Mouse (Mus musculus) forebrain, embryonic 13.5 days (tissue): Measurements from ENCODE around the gene Fxr2. TPM values are rescaled to one million over a fixed set of nuclear protein-coding genes. Genes with fewer than 3 reads are reported as not detected.

Experiments used
- ATAC-seq: fragments of 200-750 bp; cut with Nextera tagmentation; 2 replicates; pipeline ENCODE4 v1.8.0; 2017
- H3K27ac ChIP-seq: fragments of 300-500 bp; sonication (generic); 2 replicates; pipeline ENCODE4 v1.5.1; 2015; ENCODE audit warnings: inconsistent platforms, mild to moderate bottlenecking, moderate library complexity
- H3K27me3 ChIP-seq: fragments of 300-500 bp; sonication (generic); 2 replicates; pipeline ENCODE4 v1.6.1; 2015; ENCODE audit warnings: mild to moderate bottlenecking, inconsistent platforms
- H3K36me3 ChIP-seq: fragments of 300-500 bp; sonication (generic); 2 replicates; pipeline ENCODE4 v1.6.1; 2015; ENCODE audit warnings: mild to moderate bottlenecking, inconsistent platforms; ENCODE audit not compliant: poor library complexity, severe bottlenecking
- H3K4me1 ChIP-seq: fragments of 300-500 bp; sonication (generic); 2 replicates; pipeline ENCODE4 v1.6.1; 2015; ENCODE audit warnings: inconsistent platforms
- H3K4me2 ChIP-seq: fragments of 300-500 bp; sonication (generic); 2 replicates; pipeline ENCODE4 v1.6.1; 2015; ENCODE audit warnings: inconsistent platforms, mild to moderate bottlenecking, moderate library complexity
- H3K4me3 ChIP-seq: fragments of 300-500 bp; sonication (generic); 2 replicates; pipeline ENCODE4 v1.5.1; 2015; ENCODE audit warnings: mild to moderate bottlenecking, inconsistent platforms
- H3K9ac ChIP-seq: fragments of 300-500 bp; sonication (generic); 2 replicates; pipeline ENCODE4 v1.6.1; 2015; ENCODE audit warnings: mild to moderate bottlenecking, inconsistent platforms
- H3K9me3 ChIP-seq: fragments of 300-500 bp; sonication (generic); replicated peaks from 2 replicates; pipeline ENCODE4 v1.6.1; 2016; ENCODE audit warnings: inconsistent platforms
- WGBS: fragments of 180-500 bp; shearing (Covaris S2); methylation state at CpG from one replicate; pipeline ENCODE4 v1.1.7; 2015; 5-methylcytosine and 5-hydroxymethylcytosine counted together
- polyA plus RNA-seq: library from polyadenylated mRNA; unstranded; fragments of >200 nt; fragmentation: Nextera tagmentation; extraction: Ambion mirVana; gene quantifications from 2 replicates; pipeline ENCODE4 v1.2.1, GENCODE M21; 2015

Fxr2 gene
- polyA plus RNA-seq, 1 experiment from 2014 or later, result 38.7 TPM

GRCm38 (mm10) chr11:69681314-69682208 is 48.8 kb downstream of the Fxr2 start, which contains the start of gene Senp3:
TSS of gene Senp3 (minus strand) at chr11:69682084.
- H3K27me3 ChIP-seq, result no peaks in the 10 kb centered on the region
- H3K36me3 ChIP-seq, result peaks cover 39% of the 10 kb centered on the region
- peak within 1 kb of the TSS; percentile 96 for H3K27ac ChIP-seq
- H3K9me3 ChIP-seq, result no peaks in the 10 kb centered on the region
- WGBS, result under 1% methylated on average over 79 of the region's 80 CpGs
- ATAC-seq, result peak; percentile 97
- H3K4me1 ChIP-seq, result peaks cover 46% of the 10 kb centered on the region
- H3K4me2 ChIP-seq, result peak within 1 kb of the TSS; percentile 97
- H3K9ac ChIP-seq, result peak within 1 kb of the TSS; percentile 88
- H3K4me3 ChIP-seq, result peak within 1 kb of the TSS; percentile 78

- H3K4me2 ChIP-seq, result peak overlapping the region; percentile 97
- H3K27ac ChIP-seq, result peak overlapping the region; percentile 96
- H3K4me3 ChIP-seq, result peak overlapping the region; percentile 78
- peaks cover 50% of the 10 kb centered on the region for H3K4me1 ChIP-seq
- H3K27me3 ChIP-seq, result no peaks in the 10 kb centered on the region
- peak overlapping the region; percentile 76 for H3K9ac ChIP-seq
- peak; percentile 41; the same call in 1 of the 2 replicates for ATAC-seq
- WGBS, result 25% methylated on average over 24 of the region's 24 CpGs
- peaks cover 31% of the 10 kb centered on the region for H3K36me3 ChIP-seq
- no peaks in the 10 kb centered on the region for H3K9me3 ChIP-seq
Observed at GRCm38 (mm10) chr11:69682209-69682839, 49.5 kb downstream of the Fxr2 start.

GRCm38 (mm10) chr11:69682840-69683533 is 50.2 kb downstream of the Fxr2 start:
- H3K9me3 ChIP-seq, result no peaks in the 10 kb centered on the region
- H3K27me3 ChIP-seq, result no peaks in the 10 kb centered on the region
- H3K4me3 ChIP-seq, result peak overlapping the region; percentile 78; the same call in 1 of the 2 replicates
- peak overlapping the region; percentile 97 for H3K4me2 ChIP-seq
- ATAC-seq, result peak; percentile 44; the same call in 1 of the 2 replicates
- peak overlapping the region; percentile 96 for H3K27ac ChIP-seq
- H3K9ac ChIP-seq, result peak overlapping the region; percentile 39; the same call in 1 of the 2 replicates
- peaks cover 24% of the 10 kb centered on the region for H3K36me3 ChIP-seq
- WGBS, result 21% methylated on average over 12 of the region's 12 CpGs
- peaks cover 50% of the 10 kb centered on the region for H3K4me1 ChIP-seq

- no peak overlapping the region for H3K9ac ChIP-seq
- no peak overlapping the region for H3K4me2 ChIP-seq
Observed at GRCm38 (mm10) chr11:69683576-69683975, 50.8 kb downstream of the Fxr2 start.

GRCm38 (mm10) chr11:69684128-69684745 is 51.4 kb downstream of the Fxr2 start:
- Histone ChIP-seq H3K9ac (no peak overlapping the region), H3K36me3 (peaks cover 12% of the 10 kb centered on the region), H3K4me1 (peaks cover 49% of the 10 kb centered on the region), H3K27ac (no peak overlapping the region), H3K4me2 (no peak overlapping the region), H3K27me3 (no peaks in the 10 kb centered on the region), H3K4me3 (no peak overlapping the region), H3K9me3 (no peaks in the 10 kb centered on the region)
- WGBS, result 77% methylated on average over 12 of the region's 12 CpGs
- no peak for ATAC-seq

More at GRCm38 (mm10) chr11:69683576-69683975, 50.8 kb downstream of the Fxr2 start:
- Histone ChIP-seq H3K9me3 (no peaks in the 10 kb centered on the region), H3K27me3 (no peaks in the 10 kb centered on the region), H3K4me3 (no peak overlapping the region), H3K36me3 (peaks cover 19% of the 10 kb centered on the region), H3K27ac (no peak overlapping the region), H3K4me1 (peaks cover 50% of the 10 kb centered on the region)
- WGBS, result 85% methylated on average over 7 of the region's 7 CpGs
- ATAC-seq, result no peak

- no peak overlapping the region for H3K4me3 ChIP-seq
- peaks cover 6% of the 10 kb centered on the region for H3K36me3 ChIP-seq
- H3K4me2 ChIP-seq, result no peak overlapping the region
- no peak overlapping the region for H3K9ac ChIP-seq
- no peak for ATAC-seq
- H3K9me3 ChIP-seq, result no peaks in the 10 kb centered on the region
- H3K4me1 ChIP-seq, result peaks cover 44% of the 10 kb centered on the region
- WGBS, result 81% methylated on average over 6 of the region's 6 CpGs
- H3K27me3 ChIP-seq, result no peaks in the 10 kb centered on the region
- 0 out of 2 replicates have a peak overlapping the region, but pooled peaks have one; percentile 6 for H3K27ac ChIP-seq
Observed at GRCm38 (mm10) chr11:69684936-69685335, 52.1 kb downstream of the Fxr2 start.

GRCm38 (mm10) chr11:69685526-69686148 is 52.8 kb downstream of the Fxr2 start, which contains the start of gene Tnfsf13:
TSS of gene Tnfsf13 (minus strand) at chr11:69685784.
- Histone ChIP-seq H3K9ac (no peak within 1 kb of the TSS; the same call in 1 of the 2 replicates), H3K9me3 (no peaks in the 10 kb centered on the region), H3K4me2 (no peak within 1 kb of the TSS), H3K27me3 (no peaks in the 10 kb centered on the region), H3K27ac (peak within 1 kb of the TSS; percentile 6; the same call in 1 of the 2 replicates), H3K36me3 (no peaks in the 10 kb centered on the region), H3K4me3 (no peak within 1 kb of the TSS), H3K4me1 (peaks cover 36% of the 10 kb centered on the region)
- WGBS, result 51% methylated on average over 10 of the region's 10 CpGs
- ATAC-seq, result no peak

- Histone ChIP-seq H3K27me3 (no peaks in the 10 kb centered on the region), H3K9ac (no peak overlapping the region; the same call in 1 of the 2 replicates), H3K4me2 (no peak overlapping the region), H3K36me3 (no peaks in the 10 kb centered on the region), H3K4me3 (no peak overlapping the region), H3K9me3 (no peaks in the 10 kb centered on the region), H3K27ac (no peak overlapping the region; the same call in 1 of the 2 replicates), H3K4me1 (peaks cover 30% of the 10 kb centered on the region)
- WGBS, result 19% methylated on average over 4 of the region's 4 CpGs
- ATAC-seq, result no peak
Observed at GRCm38 (mm10) chr11:69686377-69686776, 53.6 kb downstream of the Fxr2 start.

GRCm38 (mm10) chr11:69687061-69687460 is 54.3 kb downstream of the Fxr2 start:
- H3K9me3 ChIP-seq, result no peaks in the 10 kb centered on the region
- WGBS, result 62% methylated on average over 5 of the region's 5 CpGs
- ATAC-seq, result no peak
- H3K4me2 ChIP-seq, result no peak overlapping the region
- peak overlapping the region; percentile 45; the same call in 1 of the 2 replicates for H3K9ac ChIP-seq
- H3K4me3 ChIP-seq, result no peak overlapping the region
- no peaks in the 10 kb centered on the region for H3K36me3 ChIP-seq
- H3K27me3 ChIP-seq, result no peaks in the 10 kb centered on the region
- no peak overlapping the region for H3K27ac ChIP-seq
- peaks cover 29% of the 10 kb centered on the region for H3K4me1 ChIP-seq

GRCm38 (mm10) chr11:69689891-69690290 is 57.1 kb downstream of the Fxr2 start:
- no peak for ATAC-seq
- no peak overlapping the region for H3K27ac ChIP-seq
- H3K9me3 ChIP-seq, result no peaks in the 10 kb centered on the region
- 92% methylated on average over 1 of the region's 1 CpGs for WGBS
- H3K9ac ChIP-seq, result no peak overlapping the region
- 0 out of 2 replicates have a peak, but pooled peaks cover 1% of the 10 kb centered on the region for H3K27me3 ChIP-seq
- H3K4me3 ChIP-seq, result no peak overlapping the region
- H3K4me2 ChIP-seq, result no peak overlapping the region
- H3K4me1 ChIP-seq, result peaks cover 17% of the 10 kb centered on the region
- H3K36me3 ChIP-seq, result no peaks in the 10 kb centered on the region
